Mouse (Mus musculus): ENCODE measurements around the gene Egln1. TPM values are rescaled to one million over a fixed set of nuclear protein-coding genes. Genes with fewer than 3 reads are reported as not detected.

Egln1 gene
- 268 TPM for polyA plus RNA-seq (2014; fragmentation: Illumina TruSeq; extraction: RNeasy Lipid Tissue Mini Kit (QIAGEN cat#74804); ENCODE audit: low read depth, low replicate concordance)

DNA sequence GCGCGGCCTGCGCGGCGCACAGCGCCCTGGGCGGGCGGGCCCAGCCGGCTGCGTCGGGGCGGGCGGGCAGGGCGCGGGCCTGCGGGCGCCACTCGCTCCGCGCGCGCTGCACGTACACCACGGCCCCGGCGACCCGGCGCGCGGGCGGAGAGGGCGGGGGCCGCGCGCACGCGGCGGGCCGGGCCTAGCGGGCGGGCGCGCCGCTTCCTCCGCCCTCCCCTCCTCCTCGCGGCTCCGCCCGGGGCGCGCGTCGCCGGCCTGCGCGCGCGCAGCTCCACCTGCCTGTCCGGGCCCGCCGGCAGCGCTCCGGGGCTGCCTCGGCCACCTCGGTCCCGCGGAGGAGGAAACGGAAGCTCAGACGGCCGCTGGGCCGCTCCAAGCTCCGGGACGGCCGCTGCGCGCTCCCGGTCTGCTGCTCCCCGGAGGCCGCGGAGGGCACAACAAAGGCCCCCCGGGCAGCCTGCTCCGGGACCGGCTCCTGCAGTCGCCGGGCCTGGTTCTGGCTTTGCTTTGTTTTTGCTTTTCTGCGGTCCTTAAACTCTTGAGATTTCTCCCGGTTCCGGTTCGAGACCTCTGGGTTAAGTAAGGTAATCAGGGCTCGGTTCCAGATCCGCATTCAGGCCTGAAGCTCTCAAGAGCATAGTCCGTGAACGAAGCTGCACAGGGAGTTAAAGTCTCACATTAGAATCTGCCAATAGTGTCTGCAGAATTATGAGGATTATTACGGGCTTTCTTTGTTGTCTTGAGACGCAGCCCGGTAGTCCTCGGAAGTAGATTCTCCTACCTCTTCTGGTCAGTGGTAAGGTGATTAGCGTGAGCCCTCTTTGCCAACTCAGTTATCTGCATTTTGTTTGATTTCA, at the start of gene Egln1:
Gene Egln1 (minus strand): TSS at position 116 of the 860 bp plus-strand sequence.

GRCm38 (mm10) chr8:124897386-124898250, 51.5 kb downstream of the Egln1 start, which contains the start of the genes Exoc8 and Sprtn:
TSS of gene Exoc8 (minus strand) at chr8:124897705.
TSS of gene Sprtn (plus strand) at chr8:124897886.

DNA sequence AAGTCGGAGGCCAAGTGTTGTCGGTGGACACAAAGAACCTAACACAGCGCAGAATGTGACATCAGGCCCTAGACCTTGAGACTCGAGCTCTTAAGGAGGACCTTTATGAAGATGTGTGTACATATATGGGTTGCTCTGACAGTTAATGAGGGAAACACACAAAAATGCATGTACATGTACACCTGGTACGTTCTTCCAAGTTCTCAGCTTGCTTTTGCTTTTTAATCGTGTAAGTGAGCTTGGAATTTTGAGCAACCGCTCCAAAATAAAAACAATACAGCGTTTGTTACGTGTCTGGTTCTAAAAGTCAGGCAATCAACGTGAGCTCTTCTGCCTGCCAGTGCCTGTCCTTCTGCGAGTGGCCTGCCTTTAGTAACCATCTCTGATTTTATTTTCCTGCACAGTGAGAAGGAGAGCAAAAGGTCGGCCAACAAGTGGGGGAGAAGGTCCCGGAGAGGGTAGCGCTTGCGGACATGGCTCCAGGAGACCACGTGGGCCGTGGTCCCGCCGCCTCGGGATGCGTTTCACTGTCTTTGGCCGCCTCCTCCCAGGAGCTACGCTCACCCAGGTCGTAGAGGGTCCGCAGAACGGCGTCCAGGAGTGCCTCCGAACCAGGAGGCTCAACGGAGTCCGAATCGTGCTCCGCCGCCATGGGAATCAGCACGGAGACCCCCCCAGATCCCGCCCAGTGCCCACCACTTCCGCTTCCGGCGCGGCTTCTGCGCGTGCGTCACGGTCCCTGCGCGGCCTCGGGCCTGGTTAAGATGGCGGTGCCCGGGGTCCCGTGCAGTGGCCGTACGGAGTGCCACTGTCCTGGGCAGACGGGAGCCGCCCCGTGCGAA, 86.6 kb downstream of the Egln1 start, which contains the start of the genes Gnpat and 2810004N23Rik:
Gene Gnpat (plus strand): TSS at position 713 of the 842 bp plus-strand sequence.
Gene 2810004N23Rik (minus strand): TSS at position 800 of the 842 bp plus-strand sequence.

Other genes starting within 250 kb of the Egln1 start
- gene Ttc13, start 227.3 kb downstream of the Egln1 start, polyA plus RNA-seq (2014; fragmentation: Illumina TruSeq; extraction: RNeasy Lipid Tissue Mini Kit (QIAGEN cat#74804); ENCODE audit: low read depth, low replicate concordance), result 16.0 TPM
- gene Arv1, start 227.2 kb downstream of the Egln1 start, polyA plus RNA-seq (2014; fragmentation: Illumina TruSeq; extraction: RNeasy Lipid Tissue Mini Kit (QIAGEN cat#74804); ENCODE audit: low read depth, low replicate concordance), result 8.5 TPM
- gene Fam89a, start 197.5 kb downstream of the Egln1 start, polyA plus RNA-seq (2014; fragmentation: Illumina TruSeq; extraction: RNeasy Lipid Tissue Mini Kit (QIAGEN cat#74804); ENCODE audit: low read depth, low replicate concordance), result 1.9 TPM
- 1.1 TPM for gene Trim67, start 156.2 kb downstream of the Egln1 start, polyA plus RNA-seq (2014; fragmentation: Illumina TruSeq; extraction: RNeasy Lipid Tissue Mini Kit (QIAGEN cat#74804); ENCODE audit: low read depth, low replicate concordance)
- 230 TPM for gene Gnpat, start 86.3 kb downstream of the Egln1 start, polyA plus RNA-seq (2014; fragmentation: Illumina TruSeq; extraction: RNeasy Lipid Tissue Mini Kit (QIAGEN cat#74804); ENCODE audit: low read depth, low replicate concordance)
- gene 2810004N23Rik, start 86.2 kb downstream of the Egln1 start, polyA plus RNA-seq (2014; fragmentation: Illumina TruSeq; extraction: RNeasy Lipid Tissue Mini Kit (QIAGEN cat#74804); ENCODE audit: low read depth, low replicate concordance), result 72.8 TPM
- gene Exoc8, start 51.6 kb downstream of the Egln1 start, polyA plus RNA-seq (2014; fragmentation: Illumina TruSeq; extraction: RNeasy Lipid Tissue Mini Kit (QIAGEN cat#74804); ENCODE audit: low read depth, low replicate concordance), result 9.3 TPM
- gene Sprtn, start 51.4 kb downstream of the Egln1 start, polyA plus RNA-seq (2014; fragmentation: Illumina TruSeq; extraction: RNeasy Lipid Tissue Mini Kit (QIAGEN cat#74804); ENCODE audit: low read depth, low replicate concordance), result 13.0 TPM
- gene Tsnax, start 63.7 kb upstream of the Egln1 start, polyA plus RNA-seq (2014; fragmentation: Illumina TruSeq; extraction: RNeasy Lipid Tissue Mini Kit (QIAGEN cat#74804); ENCODE audit: low read depth, low replicate concordance), result 74.2 TPM
- 1.4 TPM for gene Disc1, start 104.9 kb upstream of the Egln1 start, polyA plus RNA-seq (2014; fragmentation: Illumina TruSeq; extraction: RNeasy Lipid Tissue Mini Kit (QIAGEN cat#74804); ENCODE audit: low read depth, low replicate concordance)